Mouse (Mus musculus): ENCODE measurements at regions not wholly inside any gene's neighbourhood (a gene's known extent, or its start where the extent isn't known, plus 50 kb on each side); places are given as distances from the start of the nearest gene placed in this dataset.

- H3K36me3 ChIP-seq (ENCODE audit: insufficient read depth) = no peaks in the 10 kb centered on the region
- WGBS = 65% methylated on average over 1 of the region's 1 CpGs
- no peak overlapping the region for H3K4me3 ChIP-seq (ENCODE audit: low read depth, low read length)
- H3K27ac ChIP-seq (ENCODE audit: low read depth, low read length) = no peak overlapping the region
- H3K9me3 ChIP-seq (ENCODE audit: low read length) = no peaks in the 10 kb centered on the region
- no peak for TF ChIP-seq CTCF (IDR thresholded peaks at IDR 0.05; ENCODE audit: low read depth)
- ATAC-seq = no peak
- no peaks in the 10 kb centered on the region for H3K27me3 ChIP-seq (ENCODE audit: insufficient read depth, low read length)
- DNase-seq = no peak
- no peak overlapping the region for H3K9ac ChIP-seq
- no peak overlapping the region for H3K4me2 ChIP-seq (ENCODE audit: low read depth)
- H3K4me1 ChIP-seq (ENCODE audit: insufficient read depth) = no peaks in the 10 kb centered on the region
Observed at GRCm38 (mm10) chr15:44288181-44288580, 4154.0 kb downstream of the 9330182O14Rik start.

GRCm38 (mm10) chr15:44288704-44289103 is 4154.5 kb downstream of the 9330182O14Rik start:
- DNase-seq = no peak
- ATAC-seq = peak; percentile 36; the same call in 1 of the 2 replicates

GRCm38 (mm10) chr15:44301491-44301890 is 4167.3 kb downstream of the 9330182O14Rik start:
- ATAC-seq (peak; percentile 36; the same call in 1 of the 2 replicates), DNase-seq (peak; percentile 55)
- Histone ChIP-seq H3K4me3 (ENCODE audit: low read depth, low read length) (no peak overlapping the region), H3K27ac (ENCODE audit: low read depth, low read length) (no peak overlapping the region), H3K9me3 (ENCODE audit: low read length) (no peaks in the 10 kb centered on the region), H3K4me1 (ENCODE audit: insufficient read depth) (0 out of 2 replicates have a peak, but pooled peaks cover 4% of the 10 kb centered on the region), H3K27me3 (ENCODE audit: insufficient read depth, low read length) (no peaks in the 10 kb centered on the region), H3K4me2 (ENCODE audit: low read depth) (no peak overlapping the region), H3K9ac (no peak overlapping the region), H3K36me3 (ENCODE audit: insufficient read depth) (no peaks in the 10 kb centered on the region)
- no peak for TF ChIP-seq CTCF (IDR thresholded peaks at IDR 0.05; ENCODE audit: low read depth)
- WGBS = 51% methylated on average over 3 of the region's 3 CpGs

More at GRCm38 (mm10) chr15:44288704-44289103, 4154.5 kb downstream of the 9330182O14Rik start:
- Histone ChIP-seq H3K9me3 (ENCODE audit: low read length) (no peaks in the 10 kb centered on the region), H3K27ac (ENCODE audit: low read depth, low read length) (no peak overlapping the region), H3K9ac (no peak overlapping the region), H3K4me2 (ENCODE audit: low read depth) (no peak overlapping the region), H3K4me3 (ENCODE audit: low read depth, low read length) (no peak overlapping the region), H3K4me1 (ENCODE audit: insufficient read depth) (no peaks in the 10 kb centered on the region), H3K27me3 (ENCODE audit: insufficient read depth, low read length) (no peaks in the 10 kb centered on the region), H3K36me3 (ENCODE audit: insufficient read depth) (no peaks in the 10 kb centered on the region)
- TF ChIP-seq CTCF (IDR thresholded peaks at IDR 0.05; ENCODE audit: low read depth) = no peak
- WGBS = 34% methylated on average over 4 of the region's 4 CpGs

- H3K4me3 ChIP-seq (ENCODE audit: low read depth, low read length) = no peak overlapping the region
- no peaks in the 10 kb centered on the region for H3K36me3 ChIP-seq (ENCODE audit: insufficient read depth)
- H3K27ac ChIP-seq (ENCODE audit: low read depth, low read length) = no peak overlapping the region
- 74% methylated on average over 5 of the region's 5 CpGs for WGBS
- no peak overlapping the region for H3K9ac ChIP-seq
- H3K9me3 ChIP-seq (ENCODE audit: low read length) = no peaks in the 10 kb centered on the region
- TF ChIP-seq CTCF (IDR thresholded peaks at IDR 0.05; ENCODE audit: low read depth) = no peak
- H3K27me3 ChIP-seq (ENCODE audit: insufficient read depth, low read length) = no peaks in the 10 kb centered on the region
- no peak overlapping the region for H3K4me2 ChIP-seq (ENCODE audit: low read depth)
- ATAC-seq (no peak), DNase-seq (no peak)
- H3K4me1 ChIP-seq (ENCODE audit: insufficient read depth) = no peaks in the 10 kb centered on the region
Observed at GRCm38 (mm10) chr15:44310888-44311287, 4176.7 kb downstream of the 9330182O14Rik start.

- TF ChIP-seq CTCF (IDR thresholded peaks at IDR 0.05; ENCODE audit: low read depth) = no peak
- ATAC-seq = no peak
- 49% methylated on average over 2 of the region's 2 CpGs for WGBS
- no peaks in the 10 kb centered on the region for H3K9me3 ChIP-seq (ENCODE audit: low read length)
- H3K27ac ChIP-seq (ENCODE audit: low read depth, low read length) = no peak overlapping the region
- no peak overlapping the region for H3K9ac ChIP-seq
- no peaks in the 10 kb centered on the region for H3K27me3 ChIP-seq (ENCODE audit: insufficient read depth, low read length)
- no peak overlapping the region for H3K4me3 ChIP-seq (ENCODE audit: low read depth, low read length)
- no peaks in the 10 kb centered on the region for H3K36me3 ChIP-seq (ENCODE audit: insufficient read depth)
- no peak overlapping the region for H3K4me2 ChIP-seq (ENCODE audit: low read depth)
- no peak for DNase-seq
- no peaks in the 10 kb centered on the region for H3K4me1 ChIP-seq (ENCODE audit: insufficient read depth)
Observed at GRCm38 (mm10) chr15:44313294-44313693, 4179.1 kb downstream of the 9330182O14Rik start.
